Mouse (Mus musculus) spleen, adult 2 months (tissue): ENCODE measurements around the gene Zfp541.

Experiments
- CTCF ChIP-seq: fragments of 200-500 bp; IDR thresholded peaks from 2 replicates; pipeline ENCODE4 v1.5.1; 2011; ENCODE audit warnings: mild to moderate bottlenecking, inconsistent platforms; ENCODE audit not compliant: insufficient read depth, insufficient read length, insufficient replicate concordance; ENCODE audit errors: extremely low read depth
- POLR2A ChIP-seq: fragments of 200-500 bp; IDR thresholded peaks from 2 replicates; pipeline ENCODE4 v1.6.1; 2011; ENCODE audit warnings: low read depth, low read length, inconsistent platforms

DNA sequence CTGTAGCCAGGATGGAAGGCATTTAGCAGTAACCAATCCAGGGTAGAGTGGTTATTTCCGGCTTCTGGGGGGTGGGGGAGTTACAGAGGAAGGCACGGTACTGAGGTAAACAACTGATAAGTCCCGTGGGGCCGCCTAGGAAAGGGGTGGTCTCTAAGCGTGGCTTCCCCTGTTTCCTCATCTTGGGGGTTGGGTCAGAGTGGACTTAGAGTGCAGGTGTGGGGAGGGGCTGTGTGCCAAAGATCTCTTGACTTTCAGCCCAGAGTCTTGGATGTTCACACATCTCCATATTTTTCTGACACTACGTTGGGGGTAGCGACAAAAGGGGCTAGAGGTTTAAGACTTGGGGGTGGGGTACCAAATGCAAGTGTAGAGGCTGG, 15.5 kb upstream of the Zfp541 start:
- TF ChIP-seq CTCF (no peak), POLR2A (no peak; the same call in 1 of the 2 replicates)
